Mouse (Mus musculus): ENCODE measurements at regions not wholly inside any gene's neighbourhood (a gene's known extent, or its start where the extent isn't known, plus 50 kb on each side); places are given as distances from the start of the nearest gene placed in this dataset.

- peak; percentile 9 to 14 for DNase-seq (ENCODE audit: low spot score in 2 of 2)
Measured at GRCm38 (mm10) chr9:52849931-52850330, 170.4 kb upstream of the AI593442 start.

GRCm38 (mm10) chr9:52841105-52841504 lies 161.5 kb upstream of the AI593442 start:
- no peak for DNase-seq (ENCODE audit: low spot score in 2 of 2)

GRCm38 (mm10) chr9:52839996-52840395 lies 160.4 kb upstream of the AI593442 start:
- no peak for DNase-seq (ENCODE audit: low spot score in 2 of 2)

- no peak for DNase-seq (ENCODE audit: low spot score in 2 of 2)
Measured at GRCm38 (mm10) chr9:52836151-52836630, 156.6 kb upstream of the AI593442 start.

- DNase-seq (ENCODE audit: low spot score in 2 of 2): no peak
Measured at GRCm38 (mm10) chr9:52835481-52836150, 156.0 kb upstream of the AI593442 start.

GRCm38 (mm10) chr9:52826781-52827180 lies 147.2 kb upstream of the AI593442 start:
- no peak for DNase-seq (ENCODE audit: low spot score in 2 of 2)

GRCm38 (mm10) chr9:52816309-52816708 lies 136.7 kb upstream of the AI593442 start:
- no peak for DNase-seq (ENCODE audit: low spot score in 2 of 2)

GRCm38 (mm10) chr9:52802969-52803368 lies 123.4 kb upstream of the AI593442 start:
- DNase-seq (ENCODE audit: low spot score in 2 of 2): no peak

GRCm38 (mm10) chr9:52801801-52802200 lies 122.2 kb upstream of the AI593442 start:
- no peak for DNase-seq (ENCODE audit: low spot score in 2 of 2)

- no peak for DNase-seq (ENCODE audit: low spot score in 2 of 2)
Measured at GRCm38 (mm10) chr9:52800476-52800875, 120.9 kb upstream of the AI593442 start.

- peak in 1 of 2 experiments; percentile 41 for DNase-seq (ENCODE audit: low spot score in 2 of 2)
Measured at GRCm38 (mm10) chr9:52792596-52792995, 113.0 kb upstream of the AI593442 start.

- DNase-seq (ENCODE audit: low spot score in 2 of 2): no peak
Measured at GRCm38 (mm10) chr9:52782520-52782919, 102.9 kb upstream of the AI593442 start.

GRCm38 (mm10) chr9:52776542-52776941 lies 97.0 kb upstream of the AI593442 start:
- DNase-seq (ENCODE audit: low spot score in 2 of 2): no peak

- DNase-seq (ENCODE audit: low spot score in 2 of 2): no peak
Measured at GRCm38 (mm10) chr9:52775232-52775631, 95.7 kb upstream of the AI593442 start.

- no peak for DNase-seq (ENCODE audit: low spot score in 2 of 2)
Measured at GRCm38 (mm10) chr9:52768056-52768455, 88.5 kb upstream of the AI593442 start.

- DNase-seq (ENCODE audit: low spot score in 2 of 2): no peak
Measured at GRCm38 (mm10) chr9:52765809-52766208, 86.2 kb upstream of the AI593442 start.

GRCm38 (mm10) chr9:52762836-52763235 lies 83.3 kb upstream of the AI593442 start:
- DNase-seq (ENCODE audit: low spot score in 2 of 2): peak in 1 of 2 experiments; percentile 85

- no peak for DNase-seq (ENCODE audit: low spot score in 2 of 2)
Measured at GRCm38 (mm10) chr9:52761257-52761656, 81.7 kb upstream of the AI593442 start.

- peak; percentile 21 to 61 for DNase-seq (ENCODE audit: low spot score in 2 of 2)
Measured at GRCm38 (mm10) chr9:52748366-52748765, 68.8 kb upstream of the AI593442 start.

- DNase-seq (ENCODE audit: low spot score in 2 of 2): peak in 1 of 2 experiments; percentile 37
Measured at GRCm38 (mm10) chr9:52738560-52739100, 59.0 kb upstream of the AI593442 start.

All from left cerebral cortex, adult 8-10 months (tissue).